Mouse (Mus musculus): ENCODE data around the gene Gtf3c1. TPM values are rescaled to one million over a fixed set of nuclear protein-coding genes. Genes with fewer than 3 reads are reported as not detected.

The Gtf3c1 gene
- polyA plus RNA-seq, 1 experiment from 2014 or later = 45.8 TPM

DNA sequence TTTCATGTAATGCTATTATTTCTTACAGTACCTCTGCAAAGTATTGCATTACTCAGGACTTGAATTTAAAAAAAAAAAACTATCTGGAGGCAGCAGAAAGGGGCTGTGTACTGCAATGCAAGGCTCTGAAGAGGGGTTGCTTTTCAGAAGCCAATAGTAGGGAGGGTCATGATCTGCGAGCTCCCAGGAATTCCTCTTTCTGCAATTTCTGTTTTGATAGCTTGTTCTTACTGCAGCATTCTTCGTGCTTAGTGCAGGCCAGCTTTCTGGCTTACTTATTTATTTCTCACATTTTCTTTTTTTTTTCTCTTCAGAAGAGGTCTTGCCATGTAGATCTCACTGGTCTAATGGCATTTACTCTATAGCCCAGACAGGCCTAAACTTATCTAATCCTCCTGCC, 32.9 kb upstream of the Gtf3c1 start:
- H3K27ac ChIP-seq (ENCODE audit: low read depth, low read length) = no peak overlapping the region
- ATAC-seq (ENCODE audit: low FRiP score) (no peak), DNase-seq (ENCODE audit: low spot score) (no peak)
- no peaks in the 10 kb centered on the region for H3K27me3 ChIP-seq (ENCODE audit: control insufficient read depth, insufficient read depth, low read length)
- H3K4me2 ChIP-seq (replicated peaks; ENCODE audit: low read depth, low read length) = no peak overlapping the region
- no peaks in the 10 kb centered on the region for H3K9me3 ChIP-seq (ENCODE audit: control insufficient read depth, low read length)
- 67% methylated on average over 2 of the region's 2 CpGs for WGBS
- H3K4me1 ChIP-seq (replicated peaks; ENCODE audit: control insufficient read depth, insufficient read depth, low read length) = no peaks in the 10 kb centered on the region
- H3K9ac ChIP-seq (ENCODE audit: low read depth, low read length) = no peak overlapping the region
- no peaks in the 10 kb centered on the region for H3K36me3 ChIP-seq (ENCODE audit: control insufficient read depth, insufficient read depth, low read length)
- H3K4me3 ChIP-seq (ENCODE audit: low read depth, low read length) = no peak overlapping the region

DNA sequence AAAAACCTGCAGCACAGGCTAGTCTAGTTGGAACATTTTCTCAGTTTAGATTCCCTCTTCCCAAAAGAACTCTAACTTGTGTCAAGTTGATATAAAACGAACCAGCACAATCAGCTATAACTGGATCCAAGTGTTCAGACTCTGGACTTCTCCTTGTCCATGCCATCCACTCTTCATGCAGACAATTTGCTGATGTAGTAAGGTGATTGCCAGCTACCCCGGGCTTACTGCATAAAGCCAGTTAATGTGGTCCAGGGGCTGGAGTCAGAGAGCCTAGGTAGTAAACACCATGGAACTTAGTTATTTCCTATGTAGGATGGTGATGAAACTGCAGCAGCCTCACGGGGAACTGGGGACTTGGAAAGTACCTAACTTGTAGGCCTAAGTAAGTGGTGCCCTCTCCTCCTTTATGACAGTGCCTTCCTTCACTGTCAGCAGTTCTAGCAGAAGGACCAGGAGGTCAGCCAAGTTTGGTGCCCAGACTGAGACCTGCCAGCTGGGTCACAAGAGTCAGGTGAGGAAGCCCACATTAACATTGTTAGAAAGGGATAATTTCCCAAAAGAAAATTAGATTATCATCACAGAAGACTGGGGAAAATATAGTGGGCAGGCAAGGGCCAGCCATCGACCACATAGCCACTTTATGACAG, 28.9 kb upstream of the Gtf3c1 start:
- Histone ChIP-seq H3K36me3 (ENCODE audit: control insufficient read depth, insufficient read depth, low read length) (no peaks in the 10 kb centered on the region), H3K4me2 (replicated peaks; ENCODE audit: low read depth, low read length) (no peak overlapping the region), H3K27me3 (ENCODE audit: control insufficient read depth, insufficient read depth, low read length) (no peaks in the 10 kb centered on the region), H3K9ac (ENCODE audit: low read depth, low read length) (no peak overlapping the region), H3K27ac (ENCODE audit: low read depth, low read length) (no peak overlapping the region), H3K9me3 (ENCODE audit: control insufficient read depth, low read length) (no peaks in the 10 kb centered on the region), H3K4me1 (replicated peaks; ENCODE audit: control insufficient read depth, insufficient read depth, low read length) (no peaks in the 10 kb centered on the region), H3K4me3 (ENCODE audit: low read depth, low read length) (no peak overlapping the region)
- 88% methylated on average over 4 of the region's 4 CpGs for WGBS
- ATAC-seq (ENCODE audit: low FRiP score) (no peak), DNase-seq (ENCODE audit: low spot score) (no peak)

DNA sequence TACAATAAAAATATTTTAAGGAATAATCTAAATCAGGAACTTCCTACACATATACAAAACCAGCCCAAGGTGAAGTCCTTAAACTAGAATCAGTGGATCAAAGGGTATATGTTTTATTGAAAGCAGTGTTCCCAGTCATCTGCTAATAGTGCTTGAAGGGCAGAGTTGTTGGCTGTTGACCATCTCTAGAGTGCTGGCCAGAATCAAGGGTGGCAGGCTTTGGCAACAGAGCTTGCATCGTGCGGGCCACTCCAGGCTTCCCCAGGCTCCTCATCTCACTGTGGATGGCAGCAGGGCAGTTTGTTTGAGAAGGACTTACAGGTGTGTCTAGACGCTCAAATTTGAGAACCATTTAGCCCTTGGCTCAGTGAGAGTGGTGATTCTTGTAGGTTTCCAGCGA, 26.2 kb upstream of the Gtf3c1 start:
- no peak overlapping the region for H3K27ac ChIP-seq (ENCODE audit: low read depth, low read length)
- H3K4me2 ChIP-seq (replicated peaks; ENCODE audit: low read depth, low read length) = no peak overlapping the region
- no peak overlapping the region for H3K9ac ChIP-seq (ENCODE audit: low read depth, low read length)
- H3K9me3 ChIP-seq (ENCODE audit: control insufficient read depth, low read length) = no peaks in the 10 kb centered on the region
- ATAC-seq (ENCODE audit: low FRiP score) (no peak), DNase-seq (ENCODE audit: low spot score) (no peak)
- H3K4me1 ChIP-seq (replicated peaks; ENCODE audit: control insufficient read depth, insufficient read depth, low read length) = no peaks in the 10 kb centered on the region
- no peak overlapping the region for H3K4me3 ChIP-seq (ENCODE audit: low read depth, low read length)
- no peaks in the 10 kb centered on the region for H3K36me3 ChIP-seq (ENCODE audit: control insufficient read depth, insufficient read depth, low read length)
- H3K27me3 ChIP-seq (ENCODE audit: control insufficient read depth, insufficient read depth, low read length) = no peaks in the 10 kb centered on the region
- WGBS = 91% methylated on average over 4 of the region's 4 CpGs

DNA sequence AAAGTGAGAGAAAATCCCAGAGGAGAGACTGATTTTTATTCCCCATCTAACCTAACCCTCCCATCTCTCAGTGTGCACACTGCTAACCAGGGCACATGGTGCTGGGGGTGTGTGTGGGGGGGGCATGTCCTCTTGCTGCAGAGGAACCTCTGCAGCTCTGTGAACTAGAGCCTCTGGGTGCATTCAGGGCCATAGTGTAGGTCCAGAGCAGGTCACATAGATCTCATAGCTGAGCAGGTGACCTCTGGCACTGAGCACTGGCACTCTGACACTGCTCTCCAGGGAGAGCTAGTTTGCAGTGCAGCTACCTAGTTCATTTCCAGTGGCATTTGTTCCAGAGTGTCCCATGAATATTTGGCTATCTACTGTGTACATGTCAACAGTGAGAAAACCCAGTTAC, 24.1 kb upstream of the Gtf3c1 start:
- no peaks in the 10 kb centered on the region for H3K4me1 ChIP-seq (replicated peaks; ENCODE audit: control insufficient read depth, insufficient read depth, low read length)
- no peak overlapping the region for H3K27ac ChIP-seq (ENCODE audit: low read depth, low read length)
- no peak overlapping the region for H3K4me2 ChIP-seq (replicated peaks; ENCODE audit: low read depth, low read length)
- no peak overlapping the region for H3K4me3 ChIP-seq (ENCODE audit: low read depth, low read length)
- no peaks in the 10 kb centered on the region for H3K27me3 ChIP-seq (ENCODE audit: control insufficient read depth, insufficient read depth, low read length)
- H3K9ac ChIP-seq (ENCODE audit: low read depth, low read length) = no peak overlapping the region
- DNase-seq (ENCODE audit: low spot score) (no peak), ATAC-seq (ENCODE audit: low FRiP score) (no peak)
- H3K36me3 ChIP-seq (ENCODE audit: control insufficient read depth, insufficient read depth, low read length) = no peaks in the 10 kb centered on the region
- no peaks in the 10 kb centered on the region for H3K9me3 ChIP-seq (ENCODE audit: control insufficient read depth, low read length)

DNA sequence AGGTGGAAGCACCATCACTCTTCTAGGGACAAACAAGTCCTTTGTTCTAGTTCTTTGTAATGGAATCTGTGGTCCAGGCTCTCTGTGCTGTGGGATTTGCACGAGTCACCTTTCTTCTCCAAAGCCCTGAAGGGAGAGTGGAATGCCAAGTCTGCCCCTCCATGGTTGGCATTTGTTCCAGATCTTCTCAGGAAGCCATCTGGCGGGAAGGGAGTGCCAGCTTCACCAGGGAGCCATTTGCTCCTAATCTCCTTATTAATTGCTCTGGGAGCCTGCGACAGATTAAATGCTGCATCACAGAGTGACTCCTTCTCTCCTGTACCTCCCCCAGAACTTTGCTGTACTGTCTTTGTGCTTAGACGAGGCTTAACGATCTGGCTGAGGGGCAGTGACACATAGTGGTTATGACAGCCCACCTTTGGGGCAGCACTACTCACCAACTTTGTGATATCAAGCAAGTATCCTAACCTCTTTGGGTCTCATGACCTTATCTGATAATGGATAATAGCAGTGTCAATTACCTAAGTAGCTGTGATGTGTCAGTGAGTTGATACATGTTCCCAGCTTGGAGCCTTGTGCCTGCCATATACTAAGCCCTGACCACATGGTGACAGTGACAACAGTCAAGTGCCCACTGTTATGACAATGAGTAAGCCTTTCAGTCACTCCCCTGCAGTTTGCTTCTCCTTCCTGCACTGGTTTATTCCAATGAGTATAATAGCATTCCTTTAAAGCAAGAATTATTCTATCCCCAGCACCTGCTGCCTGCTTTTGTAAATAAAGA, 15.8 kb upstream of the Gtf3c1 start:
- Histone ChIP-seq H3K9ac (ENCODE audit: low read depth, low read length) (no peak overlapping the region), H3K4me1 (replicated peaks; ENCODE audit: control insufficient read depth, insufficient read depth, low read length) (no peaks in the 10 kb centered on the region), H3K4me3 (ENCODE audit: low read depth, low read length) (no peak overlapping the region), H3K27ac (ENCODE audit: low read depth, low read length) (no peak overlapping the region), H3K4me2 (replicated peaks; ENCODE audit: low read depth, low read length) (no peak overlapping the region), H3K36me3 (ENCODE audit: control insufficient read depth, insufficient read depth, low read length) (no peaks in the 10 kb centered on the region), H3K9me3 (ENCODE audit: control insufficient read depth, low read length) (no peaks in the 10 kb centered on the region), H3K27me3 (ENCODE audit: control insufficient read depth, insufficient read depth, low read length) (no peaks in the 10 kb centered on the region)
- DNase-seq (ENCODE audit: low spot score) = no peak
- ATAC-seq (ENCODE audit: low FRiP score) = no peak
- WGBS = 68% methylated on average over 5 of the region's 5 CpGs

DNA sequence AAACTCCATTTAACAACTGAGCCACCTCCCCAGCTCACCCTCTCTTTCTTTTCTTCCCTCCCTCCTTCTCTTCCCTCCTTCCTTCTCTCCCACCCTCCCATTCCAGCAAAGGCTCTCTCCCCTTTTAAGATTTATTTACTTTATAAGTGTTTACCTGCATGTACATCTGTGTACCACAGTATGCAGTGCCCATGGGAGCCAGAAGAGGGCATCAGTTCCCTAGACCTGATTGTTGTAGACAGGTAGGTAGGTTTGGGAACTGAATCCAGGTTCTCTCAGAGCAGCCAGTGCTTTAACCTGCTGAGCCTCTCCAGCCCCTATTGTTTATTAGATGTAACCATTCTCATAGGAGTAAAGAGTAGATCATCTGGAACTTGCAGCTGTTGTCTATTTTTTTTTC, 14.5 kb upstream of the Gtf3c1 start:
- DNase-seq (ENCODE audit: low spot score) (no peak), ATAC-seq (ENCODE audit: low FRiP score) (no peak)
- H3K4me3 ChIP-seq (ENCODE audit: low read depth, low read length) = no peak overlapping the region
- H3K4me1 ChIP-seq (replicated peaks; ENCODE audit: control insufficient read depth, insufficient read depth, low read length) = no peaks in the 10 kb centered on the region
- no peak overlapping the region for H3K27ac ChIP-seq (ENCODE audit: low read depth, low read length)
- no peak overlapping the region for H3K9ac ChIP-seq (ENCODE audit: low read depth, low read length)
- H3K9me3 ChIP-seq (ENCODE audit: control insufficient read depth, low read length) = no peaks in the 10 kb centered on the region
- H3K36me3 ChIP-seq (ENCODE audit: control insufficient read depth, insufficient read depth, low read length) = no peaks in the 10 kb centered on the region
- no peak overlapping the region for H3K4me2 ChIP-seq (replicated peaks; ENCODE audit: low read depth, low read length)
- no peaks in the 10 kb centered on the region for H3K27me3 ChIP-seq (ENCODE audit: control insufficient read depth, insufficient read depth, low read length)

DNA sequence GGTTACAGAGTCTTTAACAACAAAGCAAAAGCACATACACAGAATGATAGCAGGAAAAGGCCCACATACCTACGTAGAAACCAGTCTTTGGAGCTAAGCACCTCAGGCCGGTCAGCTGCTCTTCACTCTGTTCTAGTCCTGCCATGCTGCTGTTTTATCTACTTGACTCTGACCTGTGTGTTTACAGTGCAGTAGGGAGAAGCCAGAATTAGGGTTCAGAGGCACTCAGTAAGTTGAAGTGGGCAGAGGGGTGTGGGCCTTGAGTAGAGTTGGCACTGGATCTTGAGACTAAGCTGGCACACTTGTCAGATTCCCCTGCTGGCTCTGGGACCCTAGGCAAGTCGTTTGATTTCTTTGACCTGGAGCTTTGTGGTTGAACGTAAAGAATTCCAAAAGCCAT, 13.5 kb upstream of the Gtf3c1 start:
- no peak overlapping the region for H3K9ac ChIP-seq (ENCODE audit: low read depth, low read length)
- H3K9me3 ChIP-seq (ENCODE audit: control insufficient read depth, low read length) = no peaks in the 10 kb centered on the region
- no peaks in the 10 kb centered on the region for H3K27me3 ChIP-seq (ENCODE audit: control insufficient read depth, insufficient read depth, low read length)
- DNase-seq (ENCODE audit: low spot score) = no peak
- H3K4me2 ChIP-seq (replicated peaks; ENCODE audit: low read depth, low read length) = no peak overlapping the region
- no peak overlapping the region for H3K27ac ChIP-seq (ENCODE audit: low read depth, low read length)
- no peaks in the 10 kb centered on the region for H3K36me3 ChIP-seq (ENCODE audit: control insufficient read depth, insufficient read depth, low read length)
- WGBS = 79% methylated on average over 4 of the region's 4 CpGs
- no peak for ATAC-seq (ENCODE audit: low FRiP score)
- no peaks in the 10 kb centered on the region for H3K4me1 ChIP-seq (replicated peaks; ENCODE audit: control insufficient read depth, insufficient read depth, low read length)
- no peak overlapping the region for H3K4me3 ChIP-seq (ENCODE audit: low read depth, low read length)

DNA sequence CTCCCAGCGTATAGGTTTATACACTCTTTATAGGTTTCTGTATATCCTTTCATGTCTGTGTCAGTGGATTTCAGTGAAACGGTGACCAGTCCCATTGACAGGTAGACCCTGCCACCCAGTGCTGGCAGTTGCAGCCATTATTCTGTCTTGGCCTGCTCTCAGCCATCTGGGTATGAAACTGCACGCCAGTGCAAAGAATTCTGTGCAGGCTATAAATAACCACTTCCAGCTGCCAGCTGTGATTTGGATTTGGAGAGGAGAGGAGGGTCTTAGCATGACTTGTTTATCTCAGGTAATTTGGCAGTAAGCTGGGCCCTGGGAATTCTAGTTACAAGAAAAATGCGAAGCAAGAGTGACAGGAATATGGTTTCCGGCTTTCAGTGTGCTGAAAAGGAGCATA, 12.8 kb upstream of the Gtf3c1 start:
- Histone ChIP-seq H3K27me3 (ENCODE audit: control insufficient read depth, insufficient read depth, low read length) (no peaks in the 10 kb centered on the region), H3K4me2 (replicated peaks; ENCODE audit: low read depth, low read length) (no peak overlapping the region), H3K27ac (ENCODE audit: low read depth, low read length) (no peak overlapping the region), H3K36me3 (ENCODE audit: control insufficient read depth, insufficient read depth, low read length) (no peaks in the 10 kb centered on the region), H3K4me3 (ENCODE audit: low read depth, low read length) (no peak overlapping the region), H3K4me1 (replicated peaks; ENCODE audit: control insufficient read depth, insufficient read depth, low read length) (no peaks in the 10 kb centered on the region), H3K9me3 (ENCODE audit: control insufficient read depth, low read length) (no peaks in the 10 kb centered on the region), H3K9ac (ENCODE audit: low read depth, low read length) (no peak overlapping the region)
- ATAC-seq (ENCODE audit: low FRiP score) (no peak), DNase-seq (ENCODE audit: low spot score) (no peak)
- 83% methylated on average over 5 of the region's 5 CpGs for WGBS

DNA sequence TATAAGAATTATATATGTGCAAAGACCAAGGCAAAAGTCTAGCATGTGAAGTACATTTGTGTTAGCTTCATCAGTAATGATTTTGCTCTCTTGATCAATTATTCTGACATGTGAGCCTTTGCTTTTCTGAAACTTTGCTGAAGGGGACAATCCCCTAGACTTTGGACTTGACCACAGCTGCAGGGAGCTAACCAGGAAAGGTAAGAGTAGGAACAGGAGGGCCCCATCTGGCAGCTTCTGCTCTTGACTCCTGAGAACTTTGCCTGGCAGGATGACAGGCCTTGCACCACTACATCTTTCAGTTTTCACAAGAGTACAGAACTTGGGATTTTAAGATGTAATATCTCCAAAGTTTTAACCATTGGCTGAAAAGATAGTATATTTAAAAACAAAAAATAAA, 10.0 kb upstream of the Gtf3c1 start:
- H3K9me3 ChIP-seq (ENCODE audit: control insufficient read depth, low read length) = no peaks in the 10 kb centered on the region
- ATAC-seq (ENCODE audit: low FRiP score) (no peak), DNase-seq (ENCODE audit: low spot score) (no peak)
- no peaks in the 10 kb centered on the region for H3K4me1 ChIP-seq (replicated peaks; ENCODE audit: control insufficient read depth, insufficient read depth, low read length)
- H3K27ac ChIP-seq (ENCODE audit: low read depth, low read length) = no peak overlapping the region
- H3K36me3 ChIP-seq (ENCODE audit: control insufficient read depth, insufficient read depth, low read length) = no peaks in the 10 kb centered on the region
- no peaks in the 10 kb centered on the region for H3K27me3 ChIP-seq (ENCODE audit: control insufficient read depth, insufficient read depth, low read length)
- no peak overlapping the region for H3K4me2 ChIP-seq (replicated peaks; ENCODE audit: low read depth, low read length)
- no peak overlapping the region for H3K9ac ChIP-seq (ENCODE audit: low read depth, low read length)
- no peak overlapping the region for H3K4me3 ChIP-seq (ENCODE audit: low read depth, low read length)

Data from hindbrain, embryonic 11.5 days (tissue).